In genomic region chr8:88409401-88409940, GRCm38 (mm10) we compare ENCODE assay signal across 13 mouse cellular contexts. TPM values are rescaled to one million over a fixed set of nuclear protein-coding genes. Genes with fewer than 3 reads are reported as not detected.
DNase-seq lines count a peak whose midpoint lies in the region; ATAC-seq lines count a peak whose summit lies in the region.
"Had no signal": no experiment of that assay in that cellular context is flagged by ENCODE, and none has a peak within 500 bp of the region (broad histone marks: within the 10 kb centered on the region; RNA-seq: fewer than 3 reads in every experiment).

No protein-coding gene starts in this region.

- WGBS in liver, embryonic 16.5 days (ENCODE audit: insufficient replicate concordance), result 41% methylated on average over 11 of the region's 11 CpGs

- H3K27ac ChIP-seq in liver, embryonic 16.5 days (ENCODE audit: low read length), result no peak overlapping the region
- H3K27ac ChIP-seq: hindbrain, embryonic 15.5 days had no signal

- H3K4me1 ChIP-seq in liver, embryonic 16.5 days (ENCODE audit: control insufficient read depth, low read depth, low read length), result no peaks in the 10 kb centered on the region; the same call in 1 of the 2 replicates
- H3K4me1 ChIP-seq: hindbrain, embryonic 15.5 days had no signal

- no peaks in the 10 kb centered on the region for H3K36me3 ChIP-seq in liver, embryonic 16.5 days (ENCODE audit: control insufficient read depth, insufficient read depth)
- H3K36me3 ChIP-seq: hindbrain, embryonic 15.5 days had no signal

- H3K4me3 ChIP-seq in liver, embryonic 16.5 days (ENCODE audit: low read depth, low read length), result peak overlapping the region; percentile 6; the same call in 1 of the 2 replicates
- H3K4me3 ChIP-seq: hindbrain, embryonic 15.5 days had no signal

- no peak for ATAC-seq in liver, embryonic 16.5 days (ENCODE audit: low read depth)

- H3K9ac ChIP-seq in liver, embryonic 16.5 days (ENCODE audit: low read depth, low read length), result no peak overlapping the region
- H3K9ac ChIP-seq: hindbrain, embryonic 15.5 days had no signal

- DNase-seq in adrenal gland, adult (ENCODE audit: inconsistent age in 2 of 2, low spot score in 1 of 2), result peak; percentile 72 to 84
- DNase-seq in adrenal gland, postnatal 4 days (ENCODE audit: low spot score in 2 of 2), result no peak
- peak; percentile 2 for DNase-seq in kidney, postnatal 14 days
- no peak for DNase-seq in kidney, adult 11 months
- peak; percentile 63 to 76 for DNase-seq in adrenal gland, postnatal 36 days
- DNase-seq in ovary, postnatal 10 days (ENCODE audit: low spot score), result no peak
- DNase-seq in spleen, postnatal 14 days (ENCODE audit: low spot score in 2 of 2), result no peak
- DNase-seq: cerebellum, adult 2 months; gastrocnemius, postnatal 25 days; layer of hippocampus, adult 9-11 months; thymus, adult 18-20 months had no signal

- no peaks in the 10 kb centered on the region for H3K9me3 ChIP-seq in liver, embryonic 16.5 days (replicated peaks; ENCODE audit: control insufficient read depth, low read length)
- H3K9me3 ChIP-seq: hindbrain, embryonic 15.5 days had no signal

- H3K4me2 ChIP-seq in liver, embryonic 16.5 days (ENCODE audit: low read depth, low read length), result peak overlapping the region; percentile 42
- H3K4me2 ChIP-seq: hindbrain, embryonic 15.5 days had no signal

- H3K27me3 ChIP-seq in liver, embryonic 16.5 days (ENCODE audit: control insufficient read depth, insufficient read depth, low read depth, low read length), result no peaks in the 10 kb centered on the region
- H3K27me3 ChIP-seq: hindbrain, embryonic 15.5 days had no signal

RNA-seq across cellular contexts. Expression of gene Brd7, which starts 47.5 kb away (rescaled TPM):
- total RNA-seq in adrenal gland, postnatal 4 days (2021), result 10 to 100 TPM; 82.9 to 93.5 TPM
- total RNA-seq in adrenal gland, postnatal 36 days (2021), result 10 to 100 TPM; 71.2 to 75.4 TPM
- 23.7 and 23.8 TPM in 2 replicates for polyA plus RNA-seq in liver, embryonic 16.5 days (2015; fragmentation: Nextera tagmentation; extraction: Ambion mirVana)

Comparison
In these comparisons a context has a peak if more than half of its experiments do, and no peak if none do; other contexts are left out.
1. DNase-seq: peak in adrenal gland, adult (2 of 2), kidney, postnatal 14 days (single experiment) and adrenal gland, postnatal 36 days (2 of 2); none in adrenal gland, postnatal 4 days (0 of 2), kidney, adult 11 months (single experiment), ovary, postnatal 10 days (single experiment) and spleen, postnatal 14 days (0 of 2).